Mouse (Mus musculus): ENCODE results near the gene Cyp2j5. TPM values are rescaled to one million over a fixed set of nuclear protein-coding genes. Genes with fewer than 3 reads are reported as not detected.
"Not testable (repeated sequence)": the region's sequence is repeated elsewhere in the genome, so short reads cannot be mapped to it uniquely, and the experiment has no call there.

The Cyp2j5 gene
- polyA plus RNA-seq, 1 experiment, result not detected

- WGBS, result 63% methylated on average over 1 of the region's 1 CpGs
These were observed 82.4 kb downstream of the Cyp2j5 start for GRCm38 (mm10) chr4:96581425-96582088.

DNA sequence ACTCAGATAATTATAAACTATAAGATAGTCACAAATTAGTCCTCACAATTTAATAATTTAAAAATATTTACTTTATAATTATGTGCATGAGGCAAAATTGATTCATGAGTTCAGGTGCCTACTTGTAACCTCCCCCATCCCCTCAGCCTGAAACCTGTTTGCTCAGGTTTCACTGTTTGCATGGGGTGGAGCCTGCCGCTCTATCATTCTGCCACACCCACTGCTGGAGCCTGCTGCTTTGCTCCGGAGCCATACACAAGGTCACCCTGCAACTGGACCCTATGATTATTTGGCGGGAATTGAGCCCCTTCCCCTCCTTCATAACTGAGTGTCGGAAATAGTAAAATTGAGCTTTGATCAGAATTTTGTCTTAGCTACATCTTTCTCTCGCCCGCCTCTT, 83.6 kb downstream of the Cyp2j5 start:
- H3K27me3 ChIP-seq (ENCODE audit: control insufficient read depth, insufficient read depth, low read length); H3K27ac ChIP-seq (ENCODE audit: insufficient read depth, low read length); H3K4me1 ChIP-seq (ENCODE audit: control insufficient read depth, insufficient read depth, low read length); DNase-seq; H3K4me3 ChIP-seq (replicated peaks; ENCODE audit: insufficient read depth, low read depth, low read length): not testable (repeated sequence)
- 73% methylated on average over 6 of the region's 6 CpGs for whole genome bisulfite sequencing

More at GRCm38 (mm10) chr4:96581425-96582088, 82.4 kb downstream of the Cyp2j5 start:
- Histone ChIP-seq H3K27ac (ENCODE audit: insufficient read depth, low read length) (no peak overlapping the region; the same call in 1 of the 2 replicates), H3K4me3 (replicated peaks; ENCODE audit: insufficient read depth, low read depth, low read length) (no peak overlapping the region), H3K27me3 (ENCODE audit: control insufficient read depth, insufficient read depth, low read length) (no peaks in the 10 kb centered on the region), H3K4me1 (ENCODE audit: control insufficient read depth, insufficient read depth, low read length) (no peaks in the 10 kb centered on the region)
- peak in 1 of 2 experiments; percentile 4 for DNase-seq
- no peak for TF ChIP-seq CTCF (IDR thresholded peaks at IDR 0.05; ENCODE audit: borderline replicate concordance, insufficient read depth, low read depth, low read length)
- TF ChIP-seq POLR2A (IDR thresholded peaks at IDR 0.05; ENCODE audit: borderline replicate concordance, insufficient read depth, low read length), result no peak

Other genes starting within 250 kb of the Cyp2j5 start
- gene Cyp2j8, start 156.8 kb downstream of the Cyp2j5 start, polyA plus RNA-seq (2012; rRNA removed), result 0.18 and 0.19 TPM in 2 replicates
- 10.7 and 12.8 TPM in 2 replicates for gene Cyp2j6, start 110.5 kb downstream of the Cyp2j5 start, polyA plus RNA-seq (2012; rRNA removed)
- 38.4 and 41.3 TPM in 2 replicates for gene Cyp2j9, start 72.6 kb downstream of the Cyp2j5 start, polyA plus RNA-seq (2012; rRNA removed)
- not detected in 2 replicates for gene Gm12695, start 121.0 kb upstream of the Cyp2j5 start, polyA plus RNA-seq (2012; rRNA removed)

Measured in cerebellum, adult 2 months (tissue).